Mouse (Mus musculus): Measurements from ENCODE around the gene Dusp23.

DNA sequence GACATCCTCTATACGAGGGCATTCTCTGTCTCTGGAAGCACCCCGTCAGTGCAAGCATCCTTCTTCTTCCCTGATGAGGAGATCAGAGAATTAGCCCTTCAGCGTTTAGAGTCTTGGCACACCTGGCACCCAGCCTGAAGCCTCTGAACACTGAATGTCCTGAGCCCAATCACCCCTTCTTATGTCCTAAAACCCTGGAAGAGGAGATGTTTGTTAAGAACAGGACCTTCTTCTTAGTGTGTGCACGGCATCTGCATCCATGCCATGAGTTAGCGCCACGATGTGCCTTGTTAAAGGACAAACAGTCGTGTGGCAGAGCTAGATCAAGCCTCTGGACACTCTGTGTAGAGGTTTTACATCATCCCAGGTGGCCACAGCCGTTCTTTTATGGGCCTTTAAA, 50.3 kb downstream of the Dusp23 start:
- TF ChIP-seq CTCF (IDR thresholded peaks at IDR 0.05; ENCODE audit: low read depth) (no peak), EP300 (optimal IDR thresholded peaks at IDR 0.05) (no peak)
